Comparison of ENCODE assay signal across 9 mouse cellular contexts in genomic region chr1:153509569-153509968, GRCm38 (mm10). TPM values are rescaled to one million over a fixed set of nuclear protein-coding genes. Genes with fewer than 3 reads are reported as not detected.
DNase-seq lines count a peak whose midpoint lies in the region; ATAC-seq and TF ChIP-seq lines count a peak whose summit lies in the region.
"Not testable (repeated sequence)": the region's sequence is repeated elsewhere in the genome, so short reads cannot be mapped to it uniquely, and the experiment has no call there.
"Had no signal": no experiment of that assay in that cellular context is flagged by ENCODE, and none has a peak within 500 bp of the region (broad histone marks: within the 10 kb centered on the region; RNA-seq: fewer than 3 reads in every experiment).

No protein-coding gene starts in this region.

- dilution Hi-C loops in CH12.LX (cut with MboI; ENCODE audit: extremely low pct_ligation_motif_present, extremely low pct_unique_long_range_greater_than_20kb, low sequenced_read_pairs) = not testable (repeated sequence)

- not testable (repeated sequence) for TF ChIP-seq RAD21 in CH12.LX (IDR thresholded peaks at IDR 0.05; ENCODE audit: low read depth, low read length)

- H3K36me3 ChIP-seq in CH12.LX (replicated peaks in 1 of 2; ENCODE audit: control insufficient read depth in 1 of 2, insufficient read depth in 1 of 2, low read length in 1 of 2); ES-Bruce4 (ENCODE audit: control insufficient read depth, insufficient read depth, low read length, poor library complexity, severe bottlenecking); midbrain, embryonic 11.5 days (ENCODE audit: control insufficient read depth, insufficient read depth, low read length): not testable (repeated sequence)

- 65% methylated on average over 8 of the region's 8 CpGs for WGBS in midbrain, embryonic 11.5 days

- not testable (repeated sequence) for H3K79me2 ChIP-seq in CH12.LX (replicated peaks; ENCODE audit: control insufficient read depth, extremely low read depth, insufficient read depth, poor library complexity, severe bottlenecking)

- H3K9ac ChIP-seq in CH12.LX (ENCODE audit: insufficient read depth, low read depth); ES-Bruce4 (ENCODE audit: low read depth, poor library complexity, severe bottlenecking); midbrain, embryonic 11.5 days (ENCODE audit: low read length): not testable (repeated sequence)

- H3K4me3 ChIP-seq in CH12.LX (replicated peaks in 1 of 3; ENCODE audit: low read depth in 2 of 3, low read length in 2 of 3, poor library complexity in 1 of 3); ES-Bruce4 (ENCODE audit: low read depth, low read length); midbrain, embryonic 11.5 days (ENCODE audit: low read depth, low read length): not testable (repeated sequence)

- peaks cover 11 to 36% of the 10 kb centered on the region in 2 experiments for H3K4me1 ChIP-seq in CH12.LX (ENCODE audit: control insufficient read depth in 1 of 2, insufficient read depth in 2 of 2)
- not testable (repeated sequence) for H3K4me1 ChIP-seq in ES-Bruce4 (ENCODE audit: control insufficient read depth, insufficient read depth, low read length); midbrain, embryonic 11.5 days (ENCODE audit: control insufficient read depth, insufficient read depth, low read length)

- H3K27ac ChIP-seq in CH12.LX (ENCODE audit: insufficient read depth, low read depth); midbrain, embryonic 11.5 days (ENCODE audit: low read depth, low read length): not testable (repeated sequence)
- H3K27ac ChIP-seq in ES-Bruce4 (ENCODE audit: insufficient read depth, low read length) = 0 out of 2 replicates have a peak overlapping the region, but pooled peaks have one; percentile 9

- TF ChIP-seq POLR2A in CH12.LX (IDR thresholded peaks at IDR 0.05; ENCODE audit: low read depth, low read length); ES-Bruce4 (IDR thresholded peaks at IDR 0.05; ENCODE audit: insufficient read depth, low read length): not testable (repeated sequence)

- not testable (repeated sequence) for DNase-seq in CH12.LX (ENCODE audit: extremely low read depth)
- DNase-seq in ES-CJ7 (ENCODE audit: low read depth, low spot score) = peak; percentile 81
- DNase-seq in R1 (ENCODE audit: low read depth, low spot score) = peak; percentile 74
- DNase-seq in ZHBTc4 (ENCODE audit: low read depth, low spot score) = peak; percentile 52
- DNase-seq in midbrain, embryonic 11.5 days (ENCODE audit: low spot score, missing footprints) = peak; percentile 28

- not testable (repeated sequence) for TF ChIP-seq CTCF in CH12.LX (conservative IDR thresholded peaks at IDR 0.05 in 1 of 2, IDR thresholded peaks at IDR 0.05 in 1 of 2; ENCODE audit: low read depth in 2 of 2, low read length in 2 of 2); ES-Bruce4 (IDR thresholded peaks at IDR 0.05; ENCODE audit: low read depth, low read length)

- not testable (repeated sequence) for H3K27me3 ChIP-seq in CH12.LX (replicated peaks); ES-Bruce4 (ENCODE audit: control insufficient read depth, insufficient read depth, low read length, poor library complexity, severe bottlenecking); midbrain, embryonic 11.5 days (ENCODE audit: control insufficient read depth, insufficient read depth, low read length)

- TF ChIP-seq EP300 in CH12.LX (IDR thresholded peaks at IDR 0.05; ENCODE audit: low read length); ES-Bruce4 (IDR thresholded peaks at IDR 0.05; ENCODE audit: insufficient read depth, low read depth, low read length): not testable (repeated sequence)

- not testable (repeated sequence) for H3K4me2 ChIP-seq in CH12.LX (ENCODE audit: insufficient read depth, low read depth, poor library complexity, severe bottlenecking); midbrain, embryonic 11.5 days

- in situ Hi-C loops in CH12.LX (cut with MboI; ENCODE audit: low pct_ligation_motif_present, low pct_unique_long_range_greater_than_20kb, low sequenced_read_pairs) = not testable (repeated sequence)

- not testable (repeated sequence) for ATAC-seq in midbrain, embryonic 11.5 days (ENCODE audit: low FRiP score)

- not testable (repeated sequence) for H3K9me3 ChIP-seq in CH12.LX (replicated peaks; ENCODE audit: low read length); ES-Bruce4 (replicated peaks; ENCODE audit: control insufficient read depth, insufficient read depth, low read length, poor library complexity, severe bottlenecking); midbrain, embryonic 11.5 days (ENCODE audit: control insufficient read depth, low read length)

TF ChIP-seq in CH12.LX, 34 proteins besides CTCF, POLR2A, EP300 and RAD21:
- peak; percentile 64 for TF ChIP-seq TBP (conservative IDR thresholded peaks at IDR 0.05; ENCODE audit: low read depth, low read length)

RNA-seq across cellular contexts. Expression of gene Dhx9, which starts 22.1 kb away (rescaled TPM):
- 55.4 and 82.4 TPM in 2 replicates for total RNA-seq in CH12.LX (2012; rRNA removed)
- total RNA-seq in CH12.LX (2014; rRNA removed) = 81.8 and 98.8 TPM in 2 replicates
- 233 and 244 TPM in 2 replicates for polyA plus RNA-seq in CH12.LX (2012; ENCODE audit: insufficient read length, low read depth)
- 257 and 282 TPM in 2 replicates for polyA plus RNA-seq in ES-Bruce4 (2011; ENCODE audit: insufficient read depth, insufficient read length, low read depth, missing spikeins)
- 27.0 and 35.6 TPM in 2 replicates for polyA plus RNA-seq in midbrain, embryonic 11.5 days (2014; fragmentation: Nextera tagmentation; extraction: Ambion mirVana)

RNA-seq across cellular contexts. Expression of gene Npl, which starts 40.3 kb away (rescaled TPM):
- total RNA-seq in CH12.LX (2012; rRNA removed) = 0.08 TPM in 2 replicates
- total RNA-seq in CH12.LX (2014; rRNA removed) = not detected in 2 replicates
- polyA plus RNA-seq in CH12.LX (2012; ENCODE audit: insufficient read length, low read depth) = not detected in 2 replicates
- polyA plus RNA-seq in ES-Bruce4 (2011; ENCODE audit: insufficient read depth, insufficient read length, low read depth, missing spikeins) = 9.2 and 10.0 TPM in 2 replicates
- polyA plus RNA-seq in midbrain, embryonic 11.5 days (2014; fragmentation: Nextera tagmentation; extraction: Ambion mirVana) = 20.5 and 23.6 TPM in 2 replicates
- total RNA-seq: MEL had no signal
- polyA plus RNA-seq: activated CD4-positive, CD25-positive, alpha-beta regulatory T cell, adult 4 months; CD4-positive, CD25-positive, alpha-beta regulatory T cell, adult 4 months had no signal
